Mouse (Mus musculus) CH12.LX (cell line): ENCODE data around the gene Tmem132d. TPM values are rescaled to one million over a fixed set of nuclear protein-coding genes. Genes with fewer than 3 reads are reported as not detected.

Experiments used
- DNase-seq: peaks from one replicate; pipeline ENCODE4 v3.0.0-alpha.2; 2013; ENCODE audit errors: extremely low read depth
- H3K27ac ChIP-seq: 2 replicates; pipeline ENCODE4 v1.5.1; 2012; ENCODE audit warnings: low read depth, mild to moderate bottlenecking, control low read depth, moderate library complexity; ENCODE audit not compliant: insufficient read depth
- H3K27me3 ChIP-seq: replicated peaks from 2 replicates; pipeline ENCODE3; 2012; ENCODE audit warnings: inconsistent platforms
- H3K36me3 ChIP-seq, 2 experiments: replicated peaks in 1 of 2; 2 replicates each; pipeline versions ENCODE3 to v1.6.1; 2012; ENCODE audit warnings: inconsistent platforms in 1 of 2, low read length in 1 of 2, mild to moderate bottlenecking in 1 of 2, mixed read lengths in 1 of 2, moderate library complexity in 1 of 2; ENCODE audit not compliant: control insufficient read depth in 1 of 2, insufficient read depth in 1 of 2
- H3K4me1 ChIP-seq, 2 experiments: 2 replicates each; pipeline ENCODE4 v1.6.1; 2012; ENCODE audit warnings: inconsistent platforms in 1 of 2, moderate library complexity in 1 of 2; ENCODE audit not compliant: insufficient read depth in 2 of 2, control insufficient read depth in 1 of 2
- H3K4me2 ChIP-seq: 2 replicates; pipeline ENCODE4 v1.6.1; 2012; ENCODE audit warnings: low read depth, mild to moderate bottlenecking, control low read depth; ENCODE audit not compliant: poor library complexity, insufficient read depth, severe bottlenecking
- H3K4me3 ChIP-seq, 3 experiments: fragments of 150-350 bp in 1 of 3; sonication (generic) in 1 of 3; replicated peaks in 1 of 3; 2 replicates each; pipeline versions ENCODE3 to v1.5.1; 2011 to 2012; ENCODE audit warnings: low read depth in 2 of 3, low read length in 2 of 3, mild to moderate bottlenecking in 2 of 3, moderate library complexity in 2 of 3, control low read depth in 1 of 3, improper control_type of control experiment in 1 of 3, inconsistent platforms in 1 of 3, mixed read lengths in 1 of 3; ENCODE audit not compliant: poor library complexity in 1 of 3
- H3K79me2 ChIP-seq: replicated peaks from 2 replicates; pipeline ENCODE4 v1.6.1; 2012; ENCODE audit warnings: mild to moderate bottlenecking, moderate library complexity; ENCODE audit not compliant: control insufficient read depth, poor library complexity, insufficient read depth, severe bottlenecking; ENCODE audit errors: extremely low read depth
- H3K9ac ChIP-seq: 2 replicates; pipeline ENCODE4 v1.6.1; 2012; ENCODE audit warnings: low read depth, mild to moderate bottlenecking, control low read depth, moderate library complexity; ENCODE audit not compliant: insufficient read depth
- H3K9me3 ChIP-seq: replicated peaks from 2 replicates; pipeline ENCODE3; 2012; ENCODE audit warnings: low read length, inconsistent platforms, mixed read lengths
- CTCF ChIP-seq, 2 experiments: IDR thresholded peaks in 1 of 2; conservative IDR thresholded peaks in 1 of 2; 2 replicates each; pipeline ENCODE4 v1.5.1; 2011 to 2012; ENCODE audit warnings: low read depth in 2 of 2, low read length in 2 of 2, improper control_type of control experiment in 1 of 2, inconsistent platforms in 1 of 2, mild to moderate bottlenecking in 1 of 2, moderate library complexity in 1 of 2
- E2F4 ChIP-seq: IDR thresholded peaks from 2 replicates; pipeline ENCODE4 v1.6.1; 2011; ENCODE audit warnings: low read depth, low read length, improper control_type of control experiment; ENCODE audit not compliant: insufficient replicate concordance
- EP300 ChIP-seq: IDR thresholded peaks from 2 replicates; pipeline ENCODE4 v1.6.1; 2011; ENCODE audit warnings: low read length, improper control_type of control experiment
- ETS1 ChIP-seq: conservative IDR thresholded peaks from 2 replicates; pipeline ENCODE4 v1.6.1; 2012; ENCODE audit warnings: low read depth, mild to moderate bottlenecking, inconsistent platforms, low read length, improper control_type of control experiment, moderate library complexity
- GABPA ChIP-seq: IDR thresholded peaks from 2 replicates; pipeline ENCODE4 v1.6.1; 2012; ENCODE audit warnings: low read depth, low read length, improper control_type of control experiment, inconsistent platforms; ENCODE audit not compliant: insufficient replicate concordance
- HCFC1 ChIP-seq: IDR thresholded peaks from 2 replicates; pipeline ENCODE4 v1.6.1; 2012; ENCODE audit warnings: low read depth, mild to moderate bottlenecking, inconsistent platforms, low read length, improper control_type of control experiment
- IRF4 ChIP-seq: IDR thresholded peaks from 2 replicates; pipeline ENCODE4 v1.6.1; 2014; ENCODE audit warnings: low read depth, mild to moderate bottlenecking, inconsistent platforms, low read length, improper control_type of control experiment
- MAX ChIP-seq: IDR thresholded peaks from 2 replicates; pipeline ENCODE4 v1.6.1; 2011; ENCODE audit warnings: low read length, improper control_type of control experiment
- MAZ ChIP-seq: IDR thresholded peaks from 2 replicates; pipeline ENCODE4 v1.6.1; 2012; ENCODE audit warnings: low read depth, mild to moderate bottlenecking, inconsistent platforms, low read length, improper control_type of control experiment, moderate library complexity
- MYC ChIP-seq: IDR thresholded peaks from 2 replicates; pipeline ENCODE4 v1.6.1; 2011; ENCODE audit warnings: low read depth, mild to moderate bottlenecking, improper control_type of control experiment, low read length
- NELFE ChIP-seq: IDR thresholded peaks from 2 replicates; pipeline ENCODE4 v1.6.1; 2011; ENCODE audit warnings: low read depth, low read length, improper control_type of control experiment
- NRF1 ChIP-seq: IDR thresholded peaks from 2 replicates; pipeline ENCODE4 v1.6.1; 2014; ENCODE audit warnings: low read depth, mild to moderate bottlenecking, inconsistent platforms, low read length, improper control_type of control experiment, moderate library complexity
- PAX5 ChIP-seq: IDR thresholded peaks from 2 replicates; pipeline ENCODE4 v1.6.1; 2012; ENCODE audit warnings: low read length, inconsistent platforms, mixed read lengths
- POLR2AphosphoS2 ChIP-seq: IDR thresholded peaks from 2 replicates; pipeline ENCODE4 v1.6.1; 2011; ENCODE audit warnings: low read depth, low read length, improper control_type of control experiment
- RAD21 ChIP-seq: IDR thresholded peaks from 2 replicates; pipeline ENCODE4 v1.6.1; 2011; ENCODE audit warnings: low read depth, mild to moderate bottlenecking, low read length, improper control_type of control experiment, moderate library complexity
- SIN3A ChIP-seq: IDR thresholded peaks from 2 replicates; pipeline ENCODE4 v1.6.1; 2012; ENCODE audit warnings: low read length, improper control_type of control experiment, inconsistent platforms
- TBP ChIP-seq: conservative IDR thresholded peaks from 2 replicates; pipeline ENCODE4 v1.6.1; 2011; ENCODE audit warnings: low read depth, low read length, improper control_type of control experiment
- UBTF ChIP-seq: IDR thresholded peaks from 2 replicates; pipeline ENCODE4 v1.6.1; 2012; ENCODE audit warnings: low read depth, mild to moderate bottlenecking, inconsistent platforms, low read length, improper control_type of control experiment, moderate library complexity
- USF2 ChIP-seq: conservative IDR thresholded peaks from 2 replicates; pipeline ENCODE4 v1.6.1; 2011; ENCODE audit warnings: low read depth, low read length, improper control_type of control experiment
- ZC3H11A ChIP-seq: IDR thresholded peaks from 2 replicates; pipeline ENCODE4 v1.6.1; 2012; ENCODE audit warnings: low read depth, mild to moderate bottlenecking, inconsistent platforms, low read length, improper control_type of control experiment
- ZMIZ1 ChIP-seq: IDR thresholded peaks from 2 replicates; pipeline ENCODE4 v1.6.1; 2012; ENCODE audit warnings: low read depth, mild to moderate bottlenecking, inconsistent platforms, low read length, improper control_type of control experiment
- dilution Hi-C: fragments of 300-500 bp; cut with MboI; formaldehyde crosslinking; loops from 2 replicates; pipeline ENCODE4 v1.14.3; 2020; ENCODE audit warnings: low sequenced_read_pairs; ENCODE audit not compliant: extremely low pct_unique_long_range_greater_than_20kb, extremely low pct_ligation_motif_present
- in situ Hi-C: fragments of 300-500 bp; cut with MboI; formaldehyde crosslinking; loops from 3 replicates; pipeline ENCODE4 v1.14.3; 2019; ENCODE audit warnings: low sequenced_read_pairs, low pct_ligation_motif_present, low pct_unique_long_range_greater_than_20kb, mixed read lengths
- polyA plus RNA-seq: library from polyadenylated mRNA; unstranded; fragments of >175 nt; gene quantifications from 2 replicates; pipeline ENCODE4 v1.2.1, GENCODE M21; 2012; ENCODE audit warnings: low read depth; ENCODE audit not compliant: insufficient read length
- total RNA-seq, 2 experiments: library from RNA; depleted of rRNA; stranded (reverse); fragments of 300-350 nt in 1 of 2; fragments of >200 nt in 1 of 2; gene quantifications; 2 replicates each; pipeline ENCODE4 v1.2.3; 2012 to 2014

Tmem132d gene
- total and polyA plus RNA-seq, 3 experiments: not detected

DNA sequence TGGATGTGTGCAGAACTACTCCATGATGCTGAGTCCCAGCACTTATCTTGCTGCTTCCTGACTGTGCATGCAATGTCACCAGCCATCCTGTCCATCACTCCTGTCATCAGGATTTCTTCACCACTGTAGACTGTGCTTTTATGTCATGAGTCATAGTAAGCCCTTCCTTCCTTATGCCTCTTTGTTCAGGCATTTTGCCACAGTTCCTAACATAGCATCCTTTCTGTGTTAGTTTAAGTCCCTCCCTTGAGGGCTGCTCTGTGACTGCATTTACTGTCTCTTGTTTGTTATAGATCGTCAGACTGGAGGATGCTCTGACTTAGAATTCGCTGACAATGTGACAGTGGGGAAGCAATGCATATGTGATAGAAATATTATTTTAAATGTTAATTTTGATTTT lies 573.2 kb downstream of the Tmem132d start:
- Histone ChIP-seq H3K79me2 (no peaks in the 10 kb centered on the region), H3K9me3 (peaks cover 80% of the 10 kb centered on the region), H3K4me3 (no peak overlapping the region), H3K9ac (no peak overlapping the region), H3K4me2 (no peak overlapping the region), H3K36me3 (no peaks in the 10 kb centered on the region), H3K4me1 (no peaks in the 10 kb centered on the region), H3K27me3 (no peaks in the 10 kb centered on the region), H3K27ac (no peak overlapping the region)
- no peak for DNase-seq
- in situ Hi-C loops (no loop called here), dilution Hi-C loops (no loop called here)
- no peak for TF ChIP-seq TBP
- no peak for TF ChIP-seq UBTF
- TF ChIP-seq ZC3H11A: no peak
- TF ChIP-seq SIN3A: no peak
- TF ChIP-seq NELFE: no peak
- TF ChIP-seq IRF4: no peak
- TF ChIP-seq MYC: no peak
- TF ChIP-seq MAZ: no peak
- no peak for TF ChIP-seq HCFC1
- no peak for TF ChIP-seq ETS1
- no peak for TF ChIP-seq EP300
- TF ChIP-seq USF2: no peak
- no peak for TF ChIP-seq MAX
- no peak for TF ChIP-seq POLR2AphosphoS2
- no peak for TF ChIP-seq PAX5
- no peak for TF ChIP-seq NRF1

DNA sequence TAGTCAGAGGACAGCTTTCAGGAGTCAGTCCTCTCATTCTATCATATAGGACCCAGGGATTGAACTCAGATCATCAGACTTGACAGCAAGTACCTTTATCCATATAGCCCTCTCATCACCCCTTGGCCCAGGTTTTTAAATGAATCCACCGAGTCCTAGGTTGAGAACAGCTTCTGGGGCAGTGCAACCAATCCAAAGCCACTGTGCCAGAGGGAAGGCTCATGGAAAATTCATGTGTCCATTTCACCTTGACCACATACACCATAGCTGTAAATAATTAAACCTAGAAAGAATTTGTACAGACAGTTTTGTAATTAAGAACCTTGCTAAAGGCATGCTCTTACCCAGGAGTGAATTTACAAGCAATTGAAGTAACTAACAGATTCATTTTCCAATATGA lies 580.6 kb downstream of the Tmem132d start:
- dilution Hi-C loops (no loop called here), in situ Hi-C loops (no loop called here)
- Histone ChIP-seq H3K9ac (no peak overlapping the region), H3K27me3 (no peaks in the 10 kb centered on the region), H3K9me3 (peaks cover 82% of the 10 kb centered on the region), H3K4me1 (no peaks in the 10 kb centered on the region), H3K79me2 (no peaks in the 10 kb centered on the region), H3K4me2 (no peak overlapping the region), H3K27ac (no peak overlapping the region), H3K36me3 (no peaks in the 10 kb centered on the region), H3K4me3 (no peak overlapping the region)
- no peak for DNase-seq
- no peak for TF ChIP-seq E2F4
- TF ChIP-seq RAD21: no peak
- no peak for TF ChIP-seq GABPA
- TF ChIP-seq CTCF (conservative IDR thresholded peaks at IDR 0.05 in 1 of 2, IDR thresholded peaks at IDR 0.05 in 1 of 2; ENCODE audit: low read depth in 2 of 2, low read length in 2 of 2): no peak
- no peak for TF ChIP-seq ZMIZ1
